Mouse (Mus musculus): Measurements from ENCODE around the gene Afap1l2. TPM values are rescaled to one million over a fixed set of nuclear protein-coding genes. Genes with fewer than 3 reads are reported as not detected.
A peak's percentile ranks its signal among the peaks of the same experiment; 100 is the strongest.

Gene Afap1l2
- polyA plus RNA-seq, 1 experiment, result 9.2 TPM

DNA sequence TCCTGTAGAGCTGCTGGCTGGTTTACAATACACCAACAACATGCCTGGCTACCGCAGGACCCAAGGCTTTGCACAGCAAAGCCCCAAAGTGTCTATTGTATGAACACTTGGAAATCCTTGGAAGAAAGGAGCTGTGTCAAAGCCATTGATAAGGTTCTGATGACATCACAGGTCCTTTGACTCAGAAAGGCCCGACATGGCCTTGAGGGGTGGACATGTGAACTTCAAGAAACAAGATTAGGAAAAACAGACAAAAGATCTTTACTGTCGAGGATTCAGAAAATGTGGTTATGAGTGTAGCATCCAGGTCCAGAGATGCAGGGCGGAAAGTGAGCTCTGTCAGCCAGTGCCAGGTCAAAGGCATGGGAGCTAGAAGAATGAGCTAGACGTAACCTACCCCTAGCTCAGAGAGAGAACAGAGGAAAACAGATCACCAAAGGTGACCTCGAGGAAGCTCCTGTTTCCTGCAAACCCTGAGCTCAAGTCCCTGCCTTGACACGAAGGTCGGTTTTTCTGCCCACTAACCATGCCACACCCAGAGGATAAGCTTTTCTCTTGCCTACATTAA, 15.0 kb downstream of the Afap1l2 start:
- H3K36me3 ChIP-seq (ENCODE audit: control insufficient read depth, insufficient read depth, low read length), result no peaks in the 10 kb centered on the region
- no peak overlapping the region for H3K4me3 ChIP-seq (ENCODE audit: insufficient read depth, low read depth, low read length)
- DNase-seq, result no peak
- TF ChIP-seq POLR2A (IDR thresholded peaks at IDR 0.05; ENCODE audit: low read depth, low read length), result no peak
- no peak for TF ChIP-seq CTCF (conservative IDR thresholded peaks at IDR 0.05; ENCODE audit: insufficient read depth, insufficient read length, low read depth, low read length)
- H3K27me3 ChIP-seq (replicated peaks; ENCODE audit: control insufficient read depth, insufficient read depth, low read length), result no peaks in the 10 kb centered on the region
- WGBS, result 57% methylated on average over 8 of the region's 8 CpGs
- H3K4me1 ChIP-seq (ENCODE audit: control insufficient read depth, insufficient read depth, low read length), result peaks cover 35% of the 10 kb centered on the region
- H3K27ac ChIP-seq (ENCODE audit: insufficient read depth, low read depth, low read length), result no peak overlapping the region; the same call in 1 of the 2 replicates

DNA sequence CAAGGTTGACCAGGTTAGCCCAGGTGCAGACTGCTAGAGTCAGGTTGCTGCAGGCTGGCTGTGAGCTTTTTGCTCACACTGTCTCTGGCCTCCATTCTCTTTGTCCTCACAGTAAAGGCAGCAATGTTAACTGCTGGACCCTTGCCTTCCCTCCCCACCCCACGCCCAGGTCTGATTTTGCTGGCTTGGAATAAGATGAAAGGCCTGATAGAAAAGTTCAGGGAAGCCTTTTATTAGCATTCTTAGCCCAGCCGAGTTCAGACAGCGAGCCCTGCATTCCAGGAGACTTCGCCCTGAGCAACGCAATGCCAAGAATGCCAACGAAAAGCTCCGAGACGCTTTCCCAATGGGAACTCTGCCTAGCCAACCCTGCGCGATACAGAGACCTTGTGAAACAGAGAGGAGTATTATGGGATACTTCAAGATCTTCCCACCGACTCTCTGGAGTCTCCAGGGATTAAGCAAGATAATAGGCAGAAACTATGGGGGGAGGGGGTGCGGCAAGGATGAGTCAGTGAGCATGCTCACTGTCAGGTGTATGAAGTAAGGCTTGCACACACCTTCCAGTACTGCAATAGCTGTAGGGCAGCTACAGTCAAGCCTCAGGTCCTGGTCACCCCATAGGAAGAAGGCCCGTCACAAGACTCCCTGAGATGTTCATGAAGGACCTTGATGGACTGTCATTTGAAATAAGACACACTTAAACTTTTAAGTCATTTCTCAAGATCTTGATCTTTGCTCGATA, 17.5 kb downstream of the Afap1l2 start:
- WGBS, result 35% methylated on average over 14 of the region's 14 CpGs
- TF ChIP-seq CTCF (conservative IDR thresholded peaks at IDR 0.05; ENCODE audit: insufficient read depth, insufficient read length, low read depth, low read length), result no peak
- no peak for TF ChIP-seq POLR2A (IDR thresholded peaks at IDR 0.05; ENCODE audit: low read depth, low read length)
- Histone ChIP-seq H3K36me3 (ENCODE audit: control insufficient read depth, insufficient read depth, low read length) (no peaks in the 10 kb centered on the region), H3K4me1 (ENCODE audit: control insufficient read depth, insufficient read depth, low read length) (peaks cover 22% of the 10 kb centered on the region), H3K4me3 (ENCODE audit: insufficient read depth, low read depth, low read length) (no peak overlapping the region), H3K27ac (ENCODE audit: insufficient read depth, low read depth, low read length) (peak overlapping the region; percentile 27; the same call in 1 of the 2 replicates), H3K27me3 (replicated peaks; ENCODE audit: control insufficient read depth, insufficient read depth, low read length) (no peaks in the 10 kb centered on the region)
- peak; percentile 84 for DNase-seq

DNA sequence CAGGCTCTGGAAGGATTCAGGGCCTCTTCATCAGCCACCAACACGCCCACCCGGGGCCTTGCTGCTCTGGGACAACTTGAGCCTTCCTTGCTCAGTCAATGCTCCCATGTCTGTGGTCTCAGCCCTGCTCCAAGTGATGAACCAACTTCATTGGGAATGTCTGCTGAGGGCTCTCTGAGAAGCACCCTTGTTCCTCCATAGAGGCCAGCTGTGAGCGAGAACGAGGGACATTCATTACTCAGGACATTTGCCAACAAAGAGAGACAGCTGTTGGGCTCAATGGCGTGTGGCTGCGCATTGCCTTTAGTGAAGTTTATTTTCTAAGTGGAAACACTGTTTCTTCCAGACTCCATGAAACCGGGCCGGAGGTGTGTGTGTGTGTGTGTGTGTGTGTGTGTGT, 18.9 kb downstream of the Afap1l2 start:
- Histone ChIP-seq H3K4me1 (ENCODE audit: control insufficient read depth, insufficient read depth, low read length) (peaks cover 15% of the 10 kb centered on the region), H3K27me3 (replicated peaks; ENCODE audit: control insufficient read depth, insufficient read depth, low read length) (no peaks in the 10 kb centered on the region), H3K36me3 (ENCODE audit: control insufficient read depth, insufficient read depth, low read length) (no peaks in the 10 kb centered on the region), H3K27ac (ENCODE audit: insufficient read depth, low read depth, low read length) (no peak overlapping the region), H3K4me3 (ENCODE audit: insufficient read depth, low read depth, low read length) (no peak overlapping the region)
- no peak for DNase-seq
- TF ChIP-seq CTCF (conservative IDR thresholded peaks at IDR 0.05; ENCODE audit: insufficient read depth, insufficient read length, low read depth, low read length) (no peak), POLR2A (IDR thresholded peaks at IDR 0.05; ENCODE audit: low read depth, low read length) (no peak)
- WGBS, result 83% methylated on average over 8 of the region's 8 CpGs

DNA sequence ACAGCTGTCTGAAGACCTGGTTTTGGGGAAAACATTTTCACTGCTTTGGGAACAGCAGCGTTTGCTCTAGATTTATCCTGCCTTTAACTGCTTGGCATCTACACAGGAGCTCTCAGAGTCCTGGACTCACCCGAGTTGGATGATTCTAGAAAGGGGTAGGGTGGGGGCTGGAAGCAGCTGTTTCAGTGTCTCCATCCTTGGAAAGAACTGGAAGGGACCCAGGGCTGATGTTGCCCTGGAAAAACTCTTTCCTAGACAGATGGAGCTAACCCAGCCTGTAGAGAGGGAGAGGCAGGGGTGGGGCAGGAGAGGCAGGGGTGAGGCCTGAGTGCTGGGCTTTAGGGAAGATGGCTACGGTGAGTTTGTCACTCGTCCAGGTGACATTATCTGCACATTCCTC, 23.8 kb downstream of the Afap1l2 start:
- Histone ChIP-seq H3K27me3 (replicated peaks; ENCODE audit: control insufficient read depth, insufficient read depth, low read length) (no peaks in the 10 kb centered on the region), H3K27ac (ENCODE audit: insufficient read depth, low read depth, low read length) (no peak overlapping the region), H3K36me3 (ENCODE audit: control insufficient read depth, insufficient read depth, low read length) (no peaks in the 10 kb centered on the region), H3K4me3 (ENCODE audit: insufficient read depth, low read depth, low read length) (no peak overlapping the region), H3K4me1 (ENCODE audit: control insufficient read depth, insufficient read depth, low read length) (peaks cover 11% of the 10 kb centered on the region; the same call in 1 of the 2 replicates)
- TF ChIP-seq CTCF (conservative IDR thresholded peaks at IDR 0.05; ENCODE audit: insufficient read depth, insufficient read length, low read depth, low read length), result no peak
- no peak for TF ChIP-seq POLR2A (IDR thresholded peaks at IDR 0.05; ENCODE audit: low read depth, low read length)
- DNase-seq, result no peak
- 56% methylated on average over 4 of the region's 4 CpGs for WGBS

DNA sequence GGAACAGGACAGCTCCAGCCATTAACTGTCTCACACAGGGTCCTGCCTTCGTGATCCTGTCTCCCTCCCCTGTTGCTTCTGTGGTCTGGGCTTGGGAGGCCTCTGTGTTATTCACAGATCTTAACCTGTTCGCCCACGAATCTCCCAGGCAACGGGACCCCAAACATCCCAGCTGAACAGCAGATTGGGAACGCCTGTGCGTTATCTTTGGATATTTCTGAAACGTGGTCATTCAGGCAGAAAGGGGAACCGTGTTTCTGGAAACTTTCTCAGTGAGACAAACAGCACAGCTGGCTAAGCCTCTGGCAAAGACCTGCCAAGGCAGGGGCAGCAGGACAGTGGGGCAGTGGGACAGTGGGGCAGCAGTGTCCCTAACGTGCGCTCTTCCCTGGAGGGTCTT, 24.3 kb downstream of the Afap1l2 start:
- no peaks in the 10 kb centered on the region for H3K36me3 ChIP-seq (ENCODE audit: control insufficient read depth, insufficient read depth, low read length)
- no peak for TF ChIP-seq POLR2A (IDR thresholded peaks at IDR 0.05; ENCODE audit: low read depth, low read length)
- H3K27ac ChIP-seq (ENCODE audit: insufficient read depth, low read depth, low read length), result no peak overlapping the region
- no peak overlapping the region for H3K4me3 ChIP-seq (ENCODE audit: insufficient read depth, low read depth, low read length)
- no peak for DNase-seq
- peaks cover 11% of the 10 kb centered on the region; the same call in 1 of the 2 replicates for H3K4me1 ChIP-seq (ENCODE audit: control insufficient read depth, insufficient read depth, low read length)
- H3K27me3 ChIP-seq (replicated peaks; ENCODE audit: control insufficient read depth, insufficient read depth, low read length), result no peaks in the 10 kb centered on the region
- 63% methylated on average over 10 of the region's 10 CpGs for WGBS

DNA sequence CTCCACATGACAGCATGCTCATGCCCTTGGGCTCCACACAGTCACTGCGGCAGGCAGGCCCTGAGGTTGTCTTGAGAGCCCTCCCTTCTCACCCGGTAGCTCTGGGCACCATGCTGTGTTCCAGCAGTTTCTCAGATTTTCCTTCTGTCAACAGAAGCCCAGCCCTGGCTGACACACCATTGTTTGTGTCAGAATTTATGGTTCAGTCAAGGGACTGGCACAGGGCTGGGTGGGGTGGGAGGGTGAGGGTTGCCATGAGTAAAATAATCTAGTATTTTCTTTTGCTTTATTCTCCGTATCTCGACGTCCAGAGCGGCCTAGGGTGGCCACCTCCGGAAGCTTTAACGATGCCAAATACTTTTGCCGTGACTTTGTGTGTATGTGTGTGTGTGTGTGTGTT, 26.3 kb downstream of the Afap1l2 start:
- Histone ChIP-seq H3K27me3 (replicated peaks; ENCODE audit: control insufficient read depth, insufficient read depth, low read length) (no peaks in the 10 kb centered on the region), H3K4me1 (ENCODE audit: control insufficient read depth, insufficient read depth, low read length) (peaks cover 23% of the 10 kb centered on the region), H3K27ac (ENCODE audit: insufficient read depth, low read depth, low read length) (peak overlapping the region; percentile 85), H3K36me3 (ENCODE audit: control insufficient read depth, insufficient read depth, low read length) (no peaks in the 10 kb centered on the region), H3K4me3 (ENCODE audit: insufficient read depth, low read depth, low read length) (no peak overlapping the region)
- DNase-seq, result no peak
- TF ChIP-seq POLR2A (IDR thresholded peaks at IDR 0.05; ENCODE audit: low read depth, low read length) (no peak), CTCF (conservative IDR thresholded peaks at IDR 0.05; ENCODE audit: insufficient read depth, insufficient read length, low read depth, low read length) (no peak)
- WGBS, result 78% methylated on average over 9 of the region's 9 CpGs

DNA sequence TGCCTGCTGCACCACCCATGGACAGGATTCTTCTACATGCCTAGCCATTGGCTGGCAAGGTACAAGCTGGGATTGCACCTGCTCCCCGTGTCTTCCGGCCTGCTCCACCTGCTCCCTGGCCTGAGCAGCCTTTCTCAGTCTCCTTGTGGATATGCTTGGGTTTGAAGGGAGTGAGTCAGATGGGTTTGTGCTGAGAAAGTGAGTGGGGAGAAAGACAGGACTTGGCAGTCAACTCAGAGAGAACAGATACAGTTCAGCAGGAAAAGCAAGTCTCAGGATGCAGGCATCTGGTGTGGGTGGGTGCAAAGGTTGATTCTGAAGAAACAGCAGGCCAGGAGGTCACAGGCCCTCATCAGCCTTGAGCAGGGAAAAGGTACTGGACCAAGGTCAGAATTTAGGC, 27.2 kb downstream of the Afap1l2 start:
- no peaks in the 10 kb centered on the region for H3K36me3 ChIP-seq (ENCODE audit: control insufficient read depth, insufficient read depth, low read length)
- H3K27me3 ChIP-seq (replicated peaks; ENCODE audit: control insufficient read depth, insufficient read depth, low read length), result no peaks in the 10 kb centered on the region
- H3K4me3 ChIP-seq (ENCODE audit: insufficient read depth, low read depth, low read length), result no peak overlapping the region
- peak; percentile 92 for DNase-seq
- H3K4me1 ChIP-seq (ENCODE audit: control insufficient read depth, insufficient read depth, low read length), result peaks cover 23% of the 10 kb centered on the region
- TF ChIP-seq POLR2A (IDR thresholded peaks at IDR 0.05; ENCODE audit: low read depth, low read length) (no peak), CTCF (conservative IDR thresholded peaks at IDR 0.05; ENCODE audit: insufficient read depth, insufficient read length, low read depth, low read length) (no peak)
- 81% methylated on average over 2 of the region's 2 CpGs for WGBS
- H3K27ac ChIP-seq (ENCODE audit: insufficient read depth, low read depth, low read length), result peak overlapping the region; percentile 77
